Mouse (Mus musculus): ENCODE data around the gene Wdr19. TPM values are rescaled to one million over a fixed set of nuclear protein-coding genes. Genes with fewer than 3 reads are reported as not detected.
"Not testable (repeated sequence)": the region's sequence is repeated elsewhere in the genome, so short reads cannot be mapped to it uniquely, and the experiment has no call there.

The Wdr19 gene
- polyA plus RNA-seq, 1 experiment from 2014 or later: 16.4 TPM

DNA sequence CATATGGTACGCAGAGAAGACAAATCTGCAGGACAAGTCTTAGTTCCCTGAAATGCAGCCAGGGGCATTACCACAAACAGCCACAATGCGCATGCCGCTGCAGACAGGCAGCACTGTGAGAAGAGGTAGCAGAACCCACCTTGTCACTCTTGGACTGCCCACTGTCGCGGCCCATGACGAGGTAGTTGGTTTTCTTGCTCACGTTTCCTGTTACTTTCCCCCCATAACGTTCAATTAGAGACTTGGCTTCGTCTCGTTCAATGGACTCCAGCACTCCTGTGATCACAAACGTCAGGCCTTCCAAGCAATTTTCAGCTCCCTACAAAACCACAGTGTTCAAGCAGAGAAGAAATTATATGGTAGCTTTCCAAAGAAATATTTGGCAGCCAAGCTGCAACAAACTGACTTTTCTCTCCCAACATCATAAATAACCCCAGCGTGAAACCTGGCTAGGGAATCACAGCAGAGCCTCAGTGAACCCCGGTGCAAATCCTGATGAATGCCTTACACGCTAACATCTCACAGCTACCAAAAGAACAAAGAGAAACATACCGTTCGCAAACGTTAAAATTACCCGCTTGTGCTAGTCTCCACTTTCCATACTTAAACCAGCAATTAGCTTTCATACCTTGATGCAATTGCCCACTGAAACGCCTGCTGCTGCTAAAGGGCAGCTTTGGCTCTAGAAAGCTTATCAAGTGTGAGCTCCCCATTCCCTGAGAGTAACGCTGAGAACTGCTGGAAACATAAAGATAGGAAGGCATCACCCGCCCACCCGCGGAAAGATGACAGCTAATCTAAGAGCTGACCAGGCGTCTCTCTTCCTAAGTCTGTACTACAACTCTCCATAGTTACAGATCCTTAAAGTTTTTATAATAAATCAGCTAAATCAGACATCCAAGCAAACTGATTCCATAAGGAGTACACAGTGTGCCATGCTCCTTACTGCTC, 88.5 kb downstream of the Wdr19 start:
- no peak overlapping the region for H3K4me2 ChIP-seq (replicated peaks)
- H3K4me3 ChIP-seq: no peak overlapping the region
- H3K36me3 ChIP-seq: peaks cover 48% of the 10 kb centered on the region
- 0 out of 2 replicates have a peak, but pooled peaks cover 3% of the 10 kb centered on the region for H3K9me3 ChIP-seq (replicated peaks)
- 94% methylated on average over 24 of the region's 24 CpGs for WGBS
- no peak for ATAC-seq (ENCODE audit: low FRiP score)
- no peak overlapping the region for H3K9ac ChIP-seq
- no peaks in the 10 kb centered on the region for H3K4me1 ChIP-seq
- H3K27ac ChIP-seq: no peak overlapping the region
- H3K27me3 ChIP-seq: no peaks in the 10 kb centered on the region

DNA sequence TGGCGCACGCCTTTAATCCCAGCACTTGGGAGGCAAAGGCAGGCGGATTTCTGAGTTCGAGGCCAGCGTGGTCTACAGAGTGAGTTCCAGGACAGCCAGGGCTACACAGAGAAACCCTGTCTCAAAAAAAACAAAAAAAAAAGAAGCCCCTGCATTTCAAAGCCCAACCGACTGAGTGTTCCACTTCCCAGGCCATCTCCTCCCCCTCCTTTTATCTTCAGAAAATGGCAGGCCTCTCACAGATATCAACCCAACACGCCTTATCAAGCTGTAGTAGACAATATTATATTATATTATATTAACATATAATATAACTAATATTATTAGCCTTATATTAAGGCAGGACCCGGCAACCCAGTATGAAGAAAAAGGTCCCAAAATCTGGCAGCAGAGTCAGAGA, 89.5 kb downstream of the Wdr19 start:
- not testable (repeated sequence) for H3K27me3 ChIP-seq; ATAC-seq (ENCODE audit: low FRiP score); H3K4me3 ChIP-seq; H3K4me1 ChIP-seq; H3K4me2 ChIP-seq (replicated peaks); H3K9me3 ChIP-seq (replicated peaks); H3K27ac ChIP-seq; H3K9ac ChIP-seq
- WGBS: 90% methylated on average over 8 of the region's 8 CpGs
- H3K36me3 ChIP-seq: peaks cover 53% of the 10 kb centered on the region

DNA sequence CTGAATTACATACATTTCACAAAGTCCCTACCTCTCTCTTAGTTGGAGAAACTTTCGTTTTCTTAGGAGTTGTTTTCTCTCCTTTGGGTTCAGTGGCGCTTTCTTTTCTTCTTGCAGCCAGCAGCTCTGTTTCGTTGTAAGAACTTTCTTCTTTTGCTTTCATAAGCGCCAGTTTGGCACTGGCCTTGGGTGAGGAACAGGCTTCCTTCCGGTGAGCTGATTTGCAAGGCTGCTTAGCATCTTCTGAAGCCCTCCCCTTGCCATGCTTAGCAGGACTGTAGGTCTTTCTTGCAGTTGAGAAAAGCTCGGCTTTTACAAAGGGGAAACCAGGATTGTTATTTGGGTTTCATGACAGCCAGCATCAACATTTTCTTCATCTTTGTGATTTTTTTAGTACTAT, 94.1 kb downstream of the Wdr19 start:
- Histone ChIP-seq H3K36me3 (peaks cover 38% of the 10 kb centered on the region), H3K27me3 (no peaks in the 10 kb centered on the region), H3K4me2 (replicated peaks) (no peak overlapping the region), H3K9me3 (replicated peaks) (no peaks in the 10 kb centered on the region), H3K9ac (no peak overlapping the region), H3K27ac (no peak overlapping the region), H3K4me1 (no peaks in the 10 kb centered on the region), H3K4me3 (no peak overlapping the region)
- WGBS: 98% methylated on average over 6 of the region's 6 CpGs
- no peak for ATAC-seq (ENCODE audit: low FRiP score)

DNA sequence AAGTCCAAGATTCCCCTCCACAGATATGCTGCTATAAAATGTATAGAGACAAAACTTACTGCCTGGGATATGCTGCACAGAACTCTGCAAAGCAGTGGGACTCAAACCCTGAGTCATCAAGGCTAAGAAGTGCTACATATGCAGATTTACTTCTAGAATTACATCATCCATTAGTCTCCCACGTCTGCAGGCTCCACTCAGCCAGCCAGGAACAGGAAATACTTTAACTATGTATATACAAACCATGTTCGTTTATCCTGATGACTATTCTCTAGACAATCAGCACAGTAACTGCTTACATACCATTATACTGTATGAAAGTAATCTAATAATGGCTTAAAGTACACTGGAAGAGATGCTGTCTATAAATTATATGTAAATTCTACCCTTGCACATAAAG, 94.8 kb downstream of the Wdr19 start:
- Histone ChIP-seq H3K9me3 (replicated peaks) (no peaks in the 10 kb centered on the region), H3K36me3 (peaks cover 40% of the 10 kb centered on the region), H3K4me3 (no peak overlapping the region), H3K27ac (no peak overlapping the region), H3K4me2 (replicated peaks) (no peak overlapping the region), H3K9ac (no peak overlapping the region), H3K4me1 (no peaks in the 10 kb centered on the region), H3K27me3 (no peaks in the 10 kb centered on the region)
- WGBS: 75% methylated on average over 2 of the region's 2 CpGs
- ATAC-seq (ENCODE audit: low FRiP score): no peak

DNA sequence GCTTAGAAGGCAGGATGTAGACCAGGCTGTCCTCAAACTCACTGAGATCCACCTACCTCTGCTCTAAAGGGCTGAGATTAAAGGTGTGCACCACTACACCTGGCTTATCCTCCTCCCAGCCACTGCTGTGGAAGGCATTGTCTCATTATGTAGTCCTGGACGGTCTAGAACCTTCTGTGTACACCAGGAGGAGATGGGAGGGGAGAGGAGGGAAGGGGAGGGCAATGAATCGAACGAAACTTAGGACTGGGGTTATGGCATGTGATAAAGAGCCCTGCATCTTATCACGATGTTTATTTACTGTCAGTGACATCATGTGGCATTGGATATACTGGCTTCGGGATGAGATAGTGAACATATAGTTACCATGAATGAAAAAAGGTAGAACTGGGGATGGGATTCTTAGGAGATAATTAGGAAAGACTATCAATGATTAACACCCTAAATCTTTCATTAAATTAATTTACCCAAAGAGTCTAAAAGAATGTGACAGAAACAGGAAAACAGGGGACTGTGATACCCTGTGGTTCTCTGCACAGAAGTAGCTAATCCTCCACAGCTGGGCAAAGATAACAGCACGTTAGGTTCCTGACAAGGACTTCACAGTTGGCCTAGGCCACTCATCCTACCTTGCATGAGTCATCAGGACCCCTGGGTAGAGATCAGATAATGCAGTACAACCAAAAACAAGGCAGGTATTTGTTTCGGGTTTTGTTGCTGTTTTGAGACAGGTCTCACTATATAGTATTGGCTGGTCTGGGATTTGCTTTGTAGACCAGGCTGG, 98.9 kb downstream of the Wdr19 start:
- H3K4me1 ChIP-seq: no peaks in the 10 kb centered on the region
- H3K9ac ChIP-seq: no peak overlapping the region
- H3K4me3 ChIP-seq: no peak overlapping the region
- peaks cover 22% of the 10 kb centered on the region for H3K36me3 ChIP-seq
- H3K27me3 ChIP-seq: no peaks in the 10 kb centered on the region
- H3K4me2 ChIP-seq (replicated peaks): no peak overlapping the region
- H3K9me3 ChIP-seq (replicated peaks): no peaks in the 10 kb centered on the region
- no peak for ATAC-seq (ENCODE audit: low FRiP score)
- no peak overlapping the region for H3K27ac ChIP-seq
- WGBS: 92% methylated on average over 7 of the region's 7 CpGs

DNA sequence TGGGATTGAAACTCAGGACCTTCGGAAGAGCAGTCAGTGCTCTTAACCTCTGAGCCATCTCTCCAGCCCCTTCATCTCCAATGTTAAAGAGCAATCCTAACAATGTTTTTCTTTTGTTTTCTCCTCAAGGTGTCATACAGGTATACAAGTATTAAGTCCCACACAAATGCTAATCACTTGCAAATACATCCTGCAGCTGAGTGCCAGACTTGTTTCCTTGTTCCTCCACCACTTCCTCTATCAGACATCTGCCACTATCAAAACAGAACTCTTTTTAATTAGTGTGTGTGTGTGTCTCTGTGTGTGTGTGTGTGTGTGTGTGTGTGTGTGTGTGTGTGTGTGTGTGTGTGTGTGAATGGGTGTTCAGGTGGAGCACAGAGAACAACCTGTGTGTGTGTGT, 100.1 kb downstream of the Wdr19 start:
- 87% methylated on average over 1 of the region's 1 CpGs for WGBS
- not testable (repeated sequence) for ATAC-seq (ENCODE audit: low FRiP score); H3K9me3 ChIP-seq (replicated peaks); H3K27me3 ChIP-seq; H3K9ac ChIP-seq; H3K4me1 ChIP-seq; H3K27ac ChIP-seq; H3K4me3 ChIP-seq; H3K4me2 ChIP-seq (replicated peaks)
- peaks cover 21% of the 10 kb centered on the region; the same call in 1 of the 2 replicates for H3K36me3 ChIP-seq

DNA sequence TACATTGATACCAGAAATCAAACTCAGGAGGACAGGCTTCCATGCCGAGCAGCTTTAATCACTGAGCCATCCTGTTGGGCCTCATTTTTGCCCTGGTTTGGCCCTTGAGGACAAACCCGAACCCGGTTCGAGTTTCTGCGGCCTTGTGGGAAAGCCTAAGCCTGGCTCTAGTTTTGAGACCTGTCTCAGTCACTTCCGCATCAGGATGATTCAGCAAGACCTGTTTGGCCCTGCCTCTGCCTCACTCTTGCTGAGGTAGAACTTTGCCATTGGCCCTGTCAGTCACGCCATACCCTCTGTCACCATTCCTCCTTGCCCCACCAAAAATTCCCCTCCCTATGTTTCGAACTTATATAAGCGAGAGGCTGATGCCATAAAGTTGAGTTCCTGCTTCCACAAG, 100.6 kb downstream of the Wdr19 start:
- no peak overlapping the region for H3K9ac ChIP-seq
- no peak for ATAC-seq (ENCODE audit: low FRiP score)
- no peak overlapping the region for H3K4me2 ChIP-seq (replicated peaks)
- H3K36me3 ChIP-seq: peaks cover 21% of the 10 kb centered on the region; the same call in 1 of the 2 replicates
- 95% methylated on average over 9 of the region's 9 CpGs for WGBS
- no peaks in the 10 kb centered on the region for H3K27me3 ChIP-seq
- H3K27ac ChIP-seq: no peak overlapping the region
- H3K4me1 ChIP-seq: no peaks in the 10 kb centered on the region
- no peak overlapping the region for H3K4me3 ChIP-seq
- no peaks in the 10 kb centered on the region for H3K9me3 ChIP-seq (replicated peaks)

DNA sequence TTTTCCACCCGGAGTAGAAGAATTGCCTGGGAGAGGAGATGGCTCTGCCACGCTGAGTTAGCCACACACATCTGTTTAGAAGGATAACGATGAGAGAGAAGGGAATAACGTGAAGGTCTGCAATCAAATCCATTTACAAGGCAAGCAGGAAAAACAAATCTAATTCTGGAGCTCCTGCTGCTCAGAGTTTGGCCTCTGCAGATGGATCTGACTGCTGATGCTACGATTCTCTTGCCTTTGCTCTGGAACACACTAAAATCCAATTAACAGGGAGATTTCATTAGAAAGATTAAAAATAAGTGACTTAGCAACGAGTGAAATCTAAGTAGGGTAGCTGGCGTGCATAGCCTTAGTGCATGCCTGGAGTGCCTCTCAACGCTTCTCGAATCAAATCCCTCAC, 106.0 kb downstream of the Wdr19 start:
- no peak overlapping the region for H3K4me3 ChIP-seq
- H3K27me3 ChIP-seq: no peaks in the 10 kb centered on the region
- no peaks in the 10 kb centered on the region for H3K9me3 ChIP-seq (replicated peaks)
- H3K4me2 ChIP-seq (replicated peaks): no peak overlapping the region
- no peak for ATAC-seq (ENCODE audit: low FRiP score)
- H3K4me1 ChIP-seq: no peaks in the 10 kb centered on the region
- H3K27ac ChIP-seq: no peak overlapping the region
- H3K36me3 ChIP-seq: peaks cover 18% of the 10 kb centered on the region; the same call in 1 of the 2 replicates
- WGBS: 86% methylated on average over 9 of the region's 9 CpGs
- H3K9ac ChIP-seq: no peak overlapping the region

DNA sequence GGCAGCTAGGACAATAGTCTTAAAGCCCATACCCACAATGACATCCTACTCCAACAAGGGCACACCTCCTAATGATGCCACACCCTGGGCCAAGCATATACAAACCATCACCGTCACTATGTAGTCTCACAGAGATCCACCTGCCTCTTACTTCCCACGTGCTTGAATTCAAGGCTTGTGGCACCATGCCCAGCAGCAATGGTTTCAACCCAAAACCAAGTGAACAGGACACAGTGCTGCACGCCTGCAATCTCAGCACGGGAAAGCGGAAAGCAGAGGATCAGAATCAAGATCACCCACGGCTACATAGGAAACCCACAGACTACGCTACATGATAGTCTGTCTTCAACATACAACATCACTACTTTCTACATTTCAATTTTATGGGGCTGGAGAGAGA, 108.7 kb downstream of the Wdr19 start:
- Histone ChIP-seq H3K4me1 (no peaks in the 10 kb centered on the region), H3K4me3 (no peak overlapping the region)
- 97% methylated on average over 7 of the region's 7 CpGs for WGBS

DNA sequence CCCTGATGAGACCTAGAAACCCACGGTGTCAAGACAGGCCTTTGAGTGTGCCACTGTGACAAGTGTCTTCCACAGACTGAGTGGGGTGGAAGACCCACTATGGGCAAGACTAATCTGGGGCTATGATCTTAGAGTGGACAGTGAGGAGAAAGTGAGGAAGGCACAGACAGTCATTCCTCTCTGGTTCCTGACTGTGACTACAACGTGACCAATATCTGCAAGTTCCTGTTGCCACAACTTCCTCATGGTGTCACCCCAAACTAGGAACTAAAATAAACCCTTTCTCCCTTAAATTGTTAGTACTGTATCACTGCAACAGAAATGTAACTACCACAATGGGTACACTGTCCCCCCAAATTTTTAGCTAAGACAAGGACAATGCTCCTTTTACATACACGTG, 109.4 kb downstream of the Wdr19 start:
- 95% methylated on average over 3 of the region's 3 CpGs for WGBS
- no peaks in the 10 kb centered on the region for H3K4me1 ChIP-seq
- no peak overlapping the region for H3K9ac ChIP-seq
- ATAC-seq (ENCODE audit: low FRiP score): no peak
- no peak overlapping the region for H3K4me3 ChIP-seq
- no peak overlapping the region for H3K4me2 ChIP-seq (replicated peaks)
- no peak overlapping the region for H3K27ac ChIP-seq
- H3K27me3 ChIP-seq: no peaks in the 10 kb centered on the region
- H3K9me3 ChIP-seq (replicated peaks): no peaks in the 10 kb centered on the region
- H3K36me3 ChIP-seq: peaks cover 40% of the 10 kb centered on the region

More for the DNA sequence above, 108.7 kb downstream of the Wdr19 start:
- ATAC-seq (ENCODE audit: low FRiP score): no peak
- Histone ChIP-seq H3K9ac (no peak overlapping the region), H3K27me3 (no peaks in the 10 kb centered on the region), H3K4me2 (replicated peaks) (no peak overlapping the region), H3K9me3 (replicated peaks) (no peaks in the 10 kb centered on the region), H3K36me3 (peaks cover 38% of the 10 kb centered on the region), H3K27ac (no peak overlapping the region)

All from hindbrain, embryonic 12.5 days (tissue).